Mouse (Mus musculus) stomach, postnatal 0 days (tissue): Measurements from ENCODE around the gene Aldh16a1. TPM values are rescaled to one million over a fixed set of nuclear protein-coding genes. Genes with fewer than 3 reads are reported as not detected.

Experiments
- ATAC-seq: fragments of 200-750 bp; cut with Nextera tagmentation; 2 replicates; pipeline ENCODE4 v1.8.0; 2017; ENCODE audit not compliant: low FRiP score, low TSS enrichment
- DNase-seq: peaks from one replicate; pipeline ENCODE4 v3.0.0-alpha.2; 2016; ENCODE audit warnings: low spot score
- H3K27ac ChIP-seq: fragments of 300-500 bp; sonication (generic); replicated peaks from 2 replicates; pipeline ENCODE4 v1.5.1; 2014; ENCODE audit warnings: mild to moderate bottlenecking, control low read depth
- H3K27me3 ChIP-seq: fragments of 300-500 bp; sonication (generic); 2 replicates; pipeline ENCODE4 v1.6.1; 2014; ENCODE audit warnings: low read length; ENCODE audit not compliant: control insufficient read depth, insufficient read depth
- H3K36me3 ChIP-seq: fragments of 300-500 bp; sonication (generic); 2 replicates; pipeline ENCODE4 v1.6.1; 2014; ENCODE audit warnings: low read length, mixed read lengths; ENCODE audit not compliant: control insufficient read depth, insufficient read depth
- H3K4me1 ChIP-seq: fragments of 300-500 bp; sonication (generic); replicated peaks from 2 replicates; pipeline ENCODE4 v1.6.1; 2014; ENCODE audit warnings: antibody characterized with exemption; ENCODE audit not compliant: control insufficient read depth, insufficient read depth
- H3K4me2 ChIP-seq: fragments of 300-500 bp; sonication (generic); replicated peaks from 2 replicates; pipeline ENCODE4 v1.6.1; 2014; ENCODE audit warnings: low read depth, mild to moderate bottlenecking, control low read depth, moderate library complexity
- H3K4me3 ChIP-seq: fragments of 300-500 bp; sonication (generic); 2 replicates; pipeline ENCODE4 v1.5.1; 2014; ENCODE audit warnings: low read depth, low read length, control low read depth
- H3K9ac ChIP-seq: fragments of 300-500 bp; sonication (generic); 2 replicates; pipeline ENCODE4 v1.6.1; 2014; ENCODE audit warnings: mild to moderate bottlenecking, low read length, control low read depth, mixed read lengths
- H3K9me3 ChIP-seq: fragments of 300-500 bp; sonication (generic); 2 replicates; pipeline ENCODE4 v1.6.1; 2016; ENCODE audit warnings: low read length; ENCODE audit not compliant: control insufficient read depth
- CTCF ChIP-seq: IDR thresholded peaks from 2 replicates; pipeline ENCODE4 v1.5.1; 2016; ENCODE audit warnings: antibody characterized with exemption, low read depth, mild to moderate bottlenecking, moderate library complexity
- EP300 ChIP-seq: optimal IDR thresholded peaks from 2 replicates; pipeline ENCODE3; 2016; ENCODE audit warnings: antibody characterized with exemption
- WGBS: fragments of 180-500 bp; shearing (Covaris S2); extraction: QIAGEN DNeasy Blood & Tissue Kit; methylation state at CpG from one replicate; pipeline ENCODE4 v1.1.7; 2014; 5-methylcytosine and 5-hydroxymethylcytosine counted together
- polyA plus RNA-seq: library from polyadenylated mRNA; unstranded; fragments of >200 nt; fragmentation: Nextera tagmentation; extraction: Ambion mirVana; gene quantifications from 2 replicates; pipeline ENCODE4 v1.2.1, GENCODE M21; 2015

Gene Aldh16a1
- polyA plus RNA-seq, 1 experiment from 2014 or later = 24.6 TPM

GRCm38 (mm10) chr7:45168656-45169055 lies 14.3 kb upstream of the Aldh16a1 start:
- ATAC-seq = no peak
- no peak overlapping the region for H3K4me2 ChIP-seq
- no peak for DNase-seq
- H3K4me1 ChIP-seq = peaks cover 4% of the 10 kb centered on the region; the same call in 1 of the 2 replicates
- no peak overlapping the region for H3K27ac ChIP-seq
- TF ChIP-seq CTCF (no peak), EP300 (no peak)
- no peak overlapping the region for H3K9ac ChIP-seq
- no peak overlapping the region for H3K4me3 ChIP-seq
- H3K36me3 ChIP-seq = no peaks in the 10 kb centered on the region
- 6% methylated on average over 24 of the region's 24 CpGs for WGBS
- peaks cover 11% of the 10 kb centered on the region for H3K9me3 ChIP-seq
- peaks cover 22% of the 10 kb centered on the region; the same call in 1 of the 2 replicates for H3K27me3 ChIP-seq

- WGBS = 4% methylated on average over 19 of the region's 19 CpGs
- H3K4me3 ChIP-seq = no peak overlapping the region
- H3K4me2 ChIP-seq = no peak overlapping the region
- H3K9ac ChIP-seq = no peak overlapping the region
- no peak overlapping the region for H3K27ac ChIP-seq
- peaks cover 4% of the 10 kb centered on the region; the same call in 1 of the 2 replicates for H3K4me1 ChIP-seq
- DNase-seq = no peak
- peaks cover 22% of the 10 kb centered on the region; the same call in 1 of the 2 replicates for H3K27me3 ChIP-seq
- peaks cover 11% of the 10 kb centered on the region for H3K9me3 ChIP-seq
- ATAC-seq = no peak
- TF ChIP-seq CTCF = no peak
- no peaks in the 10 kb centered on the region for H3K36me3 ChIP-seq
Observed at GRCm38 (mm10) chr7:45167761-45168445, 13.5 kb upstream of the Aldh16a1 start.

GRCm38 (mm10) chr7:45166950-45167401 lies 12.6 kb upstream of the Aldh16a1 start:
- no peak overlapping the region for H3K4me3 ChIP-seq
- H3K9me3 ChIP-seq = peaks cover 11% of the 10 kb centered on the region
- no peaks in the 10 kb centered on the region for H3K36me3 ChIP-seq
- H3K27ac ChIP-seq = no peak overlapping the region
- peaks cover 22% of the 10 kb centered on the region; the same call in 1 of the 2 replicates for H3K27me3 ChIP-seq
- ATAC-seq (no peak), DNase-seq (no peak)
- no peak overlapping the region for H3K9ac ChIP-seq
- peaks cover 4% of the 10 kb centered on the region; the same call in 1 of the 2 replicates for H3K4me1 ChIP-seq
- H3K4me2 ChIP-seq = no peak overlapping the region
- WGBS = 25% methylated on average over 10 of the region's 10 CpGs
- TF ChIP-seq EP300 = no peak
- no peak for TF ChIP-seq CTCF

- DNase-seq (no peak), ATAC-seq (no peak)
- no peak overlapping the region for H3K4me2 ChIP-seq
- 55% methylated on average over 11 of the region's 11 CpGs for WGBS
- H3K9ac ChIP-seq = no peak overlapping the region
- H3K36me3 ChIP-seq = no peaks in the 10 kb centered on the region
- no peak overlapping the region for H3K4me3 ChIP-seq
- peaks cover 11% of the 10 kb centered on the region for H3K9me3 ChIP-seq
- peaks cover 22% of the 10 kb centered on the region; the same call in 1 of the 2 replicates for H3K27me3 ChIP-seq
- TF ChIP-seq EP300 (no peak), CTCF (no peak)
- no peak overlapping the region for H3K27ac ChIP-seq
- H3K4me1 ChIP-seq = peaks cover 4% of the 10 kb centered on the region; the same call in 1 of the 2 replicates
Observed at GRCm38 (mm10) chr7:45165701-45166100, 11.3 kb upstream of the Aldh16a1 start.

- Histone ChIP-seq H3K9ac (no peak overlapping the region), H3K4me3 (no peak overlapping the region), H3K27me3 (peaks cover 22% of the 10 kb centered on the region; the same call in 1 of the 2 replicates), H3K27ac (no peak overlapping the region), H3K4me1 (peaks cover 4% of the 10 kb centered on the region; the same call in 1 of the 2 replicates), H3K36me3 (peaks cover 2% of the 10 kb centered on the region; the same call in 1 of the 2 replicates), H3K9me3 (peaks cover 6% of the 10 kb centered on the region), H3K4me2 (no peak overlapping the region)
- DNase-seq (no peak), ATAC-seq (no peak)
- no peak for TF ChIP-seq EP300
- no peak for TF ChIP-seq CTCF
- WGBS = 74% methylated on average over 5 of the region's 5 CpGs
Observed at GRCm38 (mm10) chr7:45164833-45165232, 10.4 kb upstream of the Aldh16a1 start.

- peak within 1 kb of the TSS; percentile 57 for H3K4me2 ChIP-seq
- WGBS = 2% methylated on average over 20 of the region's 41 CpGs
- H3K9ac ChIP-seq = peak within 1 kb of the TSS; percentile 41
- DNase-seq (peak; percentile 70), ATAC-seq (0 out of 2 replicates have a peak, but pooled peaks have one; percentile 34)
- H3K36me3 ChIP-seq = peaks cover 2% of the 10 kb centered on the region; the same call in 1 of the 2 replicates
- peaks cover 4% of the 10 kb centered on the region; the same call in 1 of the 2 replicates for H3K4me1 ChIP-seq
- no peaks in the 10 kb centered on the region for H3K9me3 ChIP-seq
- peak within 1 kb of the TSS; percentile 34 for H3K4me3 ChIP-seq
- no peak for TF ChIP-seq CTCF
- no peak for TF ChIP-seq EP300
- peaks cover 15% of the 10 kb centered on the region; the same call in 1 of the 2 replicates for H3K27me3 ChIP-seq
- H3K27ac ChIP-seq = no peak within 1 kb of the TSS
Observed at GRCm38 (mm10) chr7:45163735-45164490, 9.5 kb upstream of the Aldh16a1 start, which contains the start of gene Slc17a7. TSS of gene Slc17a7 (plus strand) at chr7:45163949.
